Mouse (Mus musculus) ES-E14 (cell line): ENCODE results near the gene Ythdf1.

Experiments used
- HCFC1 ChIP-seq: IDR thresholded peaks from 2 replicates; pipeline ENCODE4 v1.6.1; 2012; ENCODE audit warnings: low read length, inconsistent platforms, borderline replicate concordance; ENCODE audit not compliant: insufficient read depth
- MAFK ChIP-seq: IDR thresholded peaks from 2 replicates; pipeline ENCODE4 v1.6.1; 2014; ENCODE audit warnings: mild to moderate bottlenecking, low read depth, low read length, inconsistent platforms; ENCODE audit not compliant: insufficient read depth
- ZNF384 ChIP-seq: IDR thresholded peaks from 2 replicates; pipeline ENCODE4 v1.6.1; 2012; ENCODE audit warnings: low read depth, low read length, inconsistent platforms

GRCm38 (mm10) chr2:180904435-180905208, 16.1 kb downstream of the Ythdf1 start:
- TF ChIP-seq HCFC1: no peak
- no peak for TF ChIP-seq ZNF384
- TF ChIP-seq MAFK: no peak
